Mouse (Mus musculus) bone marrow, adult 2 months (tissue): Measurements from ENCODE around the gene Ttc17.

Experiments
- CTCF ChIP-seq: fragments of 200-500 bp; IDR thresholded peaks from 2 replicates; pipeline ENCODE4 v1.5.1; 2011; ENCODE audit warnings: low read length, control low read depth; ENCODE audit not compliant: control insufficient read depth, insufficient read depth
- POLR2A ChIP-seq: fragments of 200-500 bp; IDR thresholded peaks from 2 replicates; pipeline ENCODE4 v1.6.1; 2011; ENCODE audit warnings: low read depth, mild to moderate bottlenecking, control low read depth, low read length, borderline replicate concordance; ENCODE audit not compliant: control insufficient read depth

- TF ChIP-seq CTCF (no peak), POLR2A (no peak)
Observed at GRCm38 (mm10) chr2:94343290-94344285, 62.9 kb downstream of the Ttc17 start.
